Mouse (Mus musculus): ENCODE measurements around the gene Rrm2. TPM values are rescaled to one million over a fixed set of nuclear protein-coding genes. Genes with fewer than 3 reads are reported as not detected.
"Not testable (repeated sequence)": the region's sequence is repeated elsewhere in the genome, so short reads cannot be mapped to it uniquely, and the experiment has no call there.

The Rrm2 gene
- polyA plus RNA-seq, 1 experiment from 2014 or later = 631 TPM

DNA sequence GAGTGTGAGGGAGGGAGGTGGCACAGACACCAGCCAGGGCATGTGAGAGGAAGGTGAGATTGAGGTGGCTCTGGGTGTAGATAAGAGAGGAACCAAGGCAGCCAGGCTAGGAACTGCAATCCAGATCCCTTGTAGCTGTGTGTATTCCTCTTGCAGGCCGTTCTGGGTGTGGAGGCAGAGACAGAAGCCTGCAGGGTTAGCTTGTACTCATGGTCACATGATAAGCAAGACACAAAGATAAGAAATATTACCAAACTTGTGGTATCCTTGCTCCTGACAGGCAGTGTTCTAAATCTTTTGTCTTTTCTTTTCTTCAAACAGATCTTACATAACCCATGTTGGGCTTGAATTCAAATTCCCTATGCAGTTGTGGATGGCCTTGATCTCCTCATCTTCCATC, 31.9 kb downstream of the Rrm2 start:
- no peaks in the 10 kb centered on the region for H3K27me3 ChIP-seq (ENCODE audit: low read depth, poor library complexity, severe bottlenecking)
- WGBS = 86% methylated on average over 1 of the region's 1 CpGs
- no peak overlapping the region for H3K4me3 ChIP-seq
- H3K36me3 ChIP-seq = no peaks in the 10 kb centered on the region
- no peaks in the 10 kb centered on the region for H3K9me3 ChIP-seq (replicated peaks)
- no peak overlapping the region for H3K27ac ChIP-seq
- no peak for DNase-seq (ENCODE audit: low spot score)
- peaks cover 3% of the 10 kb centered on the region; the same call in 1 of the 2 replicates for H3K4me1 ChIP-seq

- not testable (repeated sequence) for H3K9me3 ChIP-seq (replicated peaks); DNase-seq (ENCODE audit: low spot score); H3K36me3 ChIP-seq; H3K4me1 ChIP-seq; H3K27ac ChIP-seq; H3K27me3 ChIP-seq (ENCODE audit: low read depth, poor library complexity, severe bottlenecking); H3K4me3 ChIP-seq
- 65% methylated on average over 6 of the region's 6 CpGs for WGBS
Observed at GRCm38 (mm10) chr12:24741535-24741934, 33.5 kb downstream of the Rrm2 start.

DNA sequence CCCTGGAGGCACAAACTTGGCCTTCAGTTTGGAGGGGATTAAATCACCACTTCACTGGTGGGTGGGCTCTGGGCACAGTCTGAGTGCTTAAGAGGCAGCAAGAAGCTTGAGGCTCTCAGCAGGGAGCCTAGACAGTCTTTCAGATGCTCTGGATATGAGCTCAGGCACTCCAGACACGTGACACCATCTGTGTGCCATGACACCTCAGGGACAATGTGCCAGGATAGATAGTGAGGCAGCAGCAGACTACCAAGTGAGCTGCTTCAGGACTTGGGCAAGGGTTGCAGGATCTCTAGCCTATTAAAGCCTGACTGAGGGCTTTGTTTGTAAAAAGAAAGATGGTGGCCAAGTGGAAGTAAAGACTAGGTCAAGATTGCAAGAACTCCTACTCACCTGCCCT, 36.3 kb downstream of the Rrm2 start:
- Histone ChIP-seq H3K36me3 (no peaks in the 10 kb centered on the region), H3K4me3 (no peak overlapping the region), H3K9me3 (replicated peaks) (no peaks in the 10 kb centered on the region), H3K4me1 (peaks cover 10% of the 10 kb centered on the region; the same call in 1 of the 2 replicates), H3K27ac (no peak overlapping the region), H3K27me3 (ENCODE audit: low read depth, poor library complexity, severe bottlenecking) (no peaks in the 10 kb centered on the region)
- WGBS = 50% methylated on average over 1 of the region's 1 CpGs
- no peak for DNase-seq (ENCODE audit: low spot score)

- peak overlapping the region; percentile 36; the same call in 1 of the 2 replicates for H3K27ac ChIP-seq
- H3K27me3 ChIP-seq (ENCODE audit: low read depth, poor library complexity, severe bottlenecking) = no peaks in the 10 kb centered on the region
- H3K36me3 ChIP-seq = no peaks in the 10 kb centered on the region
- WGBS = 67% methylated on average over 5 of the region's 5 CpGs
- H3K4me1 ChIP-seq = peaks cover 10% of the 10 kb centered on the region; the same call in 1 of the 2 replicates
- H3K9me3 ChIP-seq (replicated peaks) = no peaks in the 10 kb centered on the region
- no peak overlapping the region for H3K4me3 ChIP-seq
- no peak for DNase-seq (ENCODE audit: low spot score)
Observed at GRCm38 (mm10) chr12:24746579-24747296, 38.7 kb downstream of the Rrm2 start.

GRCm38 (mm10) chr12:24747297-24747696, 39.3 kb downstream of the Rrm2 start:
- H3K4me1 ChIP-seq = peaks cover 10% of the 10 kb centered on the region; the same call in 1 of the 2 replicates
- H3K36me3 ChIP-seq = no peaks in the 10 kb centered on the region
- no peaks in the 10 kb centered on the region for H3K9me3 ChIP-seq (replicated peaks)
- DNase-seq (ENCODE audit: low spot score) = no peak
- no peaks in the 10 kb centered on the region for H3K27me3 ChIP-seq (ENCODE audit: low read depth, poor library complexity, severe bottlenecking)
- no peak overlapping the region for H3K4me3 ChIP-seq
- H3K27ac ChIP-seq = peak overlapping the region; percentile 36; the same call in 1 of the 2 replicates
- WGBS = 74% methylated on average over 8 of the region's 8 CpGs

DNA sequence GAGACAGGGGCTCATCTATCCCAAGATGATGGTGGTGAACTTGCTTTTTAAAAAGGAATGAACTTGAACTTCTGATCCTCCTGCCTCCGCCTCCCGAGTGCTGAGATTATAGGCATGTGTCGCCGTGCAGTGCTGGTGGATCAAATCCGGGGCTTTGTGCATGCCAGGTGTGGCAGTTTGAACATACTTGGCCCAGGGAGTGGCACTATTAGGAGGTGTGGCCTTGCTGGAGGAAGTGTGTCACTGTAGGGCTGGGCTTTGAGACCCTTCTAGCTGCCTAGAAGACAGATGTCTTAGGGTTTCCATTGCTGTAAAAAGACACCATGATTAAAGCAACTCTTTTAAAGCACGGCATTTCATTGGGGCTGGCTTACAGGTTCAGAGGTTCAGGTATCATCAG, 42.5 kb downstream of the Rrm2 start:
- WGBS = 90% methylated on average over 6 of the region's 6 CpGs
- Histone ChIP-seq H3K36me3 (no peaks in the 10 kb centered on the region), H3K27me3 (ENCODE audit: low read depth, poor library complexity, severe bottlenecking) (no peaks in the 10 kb centered on the region), H3K9me3 (replicated peaks) (no peaks in the 10 kb centered on the region), H3K27ac (no peak overlapping the region), H3K4me1 (0 out of 2 replicates have a peak, but pooled peaks cover 7% of the 10 kb centered on the region), H3K4me3 (no peak overlapping the region)
- DNase-seq (ENCODE audit: low spot score) = no peak

DNA sequence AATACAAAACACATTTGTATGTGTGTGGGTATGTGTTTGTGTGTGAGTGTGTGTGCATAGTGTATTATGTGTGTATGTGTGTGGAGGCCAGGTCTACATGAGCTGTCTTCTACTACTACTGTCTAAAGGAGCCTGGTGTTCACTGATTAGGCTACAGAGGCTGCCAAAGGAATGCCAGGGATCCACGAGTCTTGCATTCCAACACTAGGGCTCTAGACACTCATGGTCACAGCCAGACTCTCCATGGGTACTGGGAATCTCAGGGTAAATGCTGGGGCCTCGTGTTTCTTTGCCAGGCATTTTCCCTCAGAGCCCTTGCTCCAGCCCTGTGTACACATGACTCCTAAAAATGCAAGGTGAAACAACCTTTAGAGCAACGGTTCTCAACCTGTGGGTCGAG, 45.6 kb downstream of the Rrm2 start:
- DNase-seq (ENCODE audit: low spot score) = no peak
- no peaks in the 10 kb centered on the region for H3K9me3 ChIP-seq (replicated peaks)

DNA sequence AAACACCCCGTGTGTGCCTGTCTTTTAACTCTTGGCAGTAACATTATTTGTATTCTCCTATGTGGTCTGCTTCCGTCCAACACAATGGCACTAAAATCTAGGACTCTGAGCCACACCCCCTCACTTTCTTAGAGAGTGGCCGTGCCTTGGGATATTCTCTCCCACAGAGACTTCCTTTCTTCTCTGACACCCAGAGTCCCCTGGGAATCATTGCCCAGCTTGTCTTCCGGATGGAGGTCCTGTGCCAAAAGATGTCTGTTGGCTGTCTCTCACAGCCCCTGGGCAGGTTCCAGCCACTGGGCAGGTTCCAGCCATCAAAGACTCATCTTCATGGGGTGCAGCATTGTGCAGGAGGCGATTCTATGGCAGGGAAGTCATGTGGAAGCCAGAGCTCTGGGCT, 46.7 kb downstream of the Rrm2 start:
- 74% methylated on average over 5 of the region's 5 CpGs for WGBS
- DNase-seq (ENCODE audit: low spot score) = no peak

More for the DNA sequence above, 45.6 kb downstream of the Rrm2 start:
- H3K4me3 ChIP-seq = no peak overlapping the region
- H3K27ac ChIP-seq = no peak overlapping the region
- H3K36me3 ChIP-seq = no peaks in the 10 kb centered on the region
- peaks cover 7% of the 10 kb centered on the region for H3K4me1 ChIP-seq
- 91% methylated on average over 4 of the region's 4 CpGs for WGBS
- no peaks in the 10 kb centered on the region for H3K27me3 ChIP-seq (ENCODE audit: low read depth, poor library complexity, severe bottlenecking)

GRCm38 (mm10) chr12:24755471-24755870, 47.4 kb downstream of the Rrm2 start:
- no peak overlapping the region for H3K4me3 ChIP-seq
- H3K27ac ChIP-seq = no peak overlapping the region
- peaks cover 8% of the 10 kb centered on the region for H3K4me1 ChIP-seq
- H3K36me3 ChIP-seq = no peaks in the 10 kb centered on the region
- H3K27me3 ChIP-seq (ENCODE audit: low read depth, poor library complexity, severe bottlenecking) = no peaks in the 10 kb centered on the region
- no peak for DNase-seq (ENCODE audit: low spot score)
- H3K9me3 ChIP-seq (replicated peaks) = no peaks in the 10 kb centered on the region
- 91% methylated on average over 9 of the region's 9 CpGs for WGBS

More for the DNA sequence above, 46.7 kb downstream of the Rrm2 start:
- Histone ChIP-seq H3K27ac (no peak overlapping the region), H3K9me3 (replicated peaks) (no peaks in the 10 kb centered on the region), H3K36me3 (no peaks in the 10 kb centered on the region), H3K27me3 (ENCODE audit: low read depth, poor library complexity, severe bottlenecking) (no peaks in the 10 kb centered on the region), H3K4me1 (peaks cover 8% of the 10 kb centered on the region), H3K4me3 (no peak overlapping the region)

- Histone ChIP-seq H3K9me3 (replicated peaks) (no peaks in the 10 kb centered on the region), H3K4me3 (no peak overlapping the region), H3K36me3 (no peaks in the 10 kb centered on the region), H3K27ac (no peak overlapping the region), H3K27me3 (ENCODE audit: low read depth, poor library complexity, severe bottlenecking) (no peaks in the 10 kb centered on the region), H3K4me1 (peaks cover 14% of the 10 kb centered on the region)
- DNase-seq (ENCODE audit: low spot score) = no peak
Observed at GRCm38 (mm10) chr12:24757387-24757786, 49.3 kb downstream of the Rrm2 start.

GRCm38 (mm10) chr12:24758374-24758773, 50.3 kb downstream of the Rrm2 start:
- H3K9me3 ChIP-seq (replicated peaks) = no peaks in the 10 kb centered on the region
- H3K27me3 ChIP-seq (ENCODE audit: low read depth, poor library complexity, severe bottlenecking) = no peaks in the 10 kb centered on the region
- H3K4me1 ChIP-seq = peaks cover 22% of the 10 kb centered on the region
- no peak for DNase-seq (ENCODE audit: low spot score)
- 14% methylated on average over 6 of the region's 6 CpGs for WGBS
- H3K27ac ChIP-seq = peak overlapping the region; percentile 1; the same call in 1 of the 2 replicates
- no peak overlapping the region for H3K4me3 ChIP-seq
- H3K36me3 ChIP-seq = no peaks in the 10 kb centered on the region

- Histone ChIP-seq H3K27ac (peak overlapping the region; percentile 26; the same call in 1 of the 2 replicates), H3K27me3 (ENCODE audit: low read depth, poor library complexity, severe bottlenecking) (no peaks in the 10 kb centered on the region), H3K36me3 (no peaks in the 10 kb centered on the region), H3K9me3 (replicated peaks) (no peaks in the 10 kb centered on the region), H3K4me1 (peaks cover 22% of the 10 kb centered on the region), H3K4me3 (no peak overlapping the region)
- 4% methylated on average over 3 of the region's 3 CpGs for WGBS
- DNase-seq (ENCODE audit: low spot score) = no peak
Observed at GRCm38 (mm10) chr12:24762253-24762652, 54.2 kb downstream of the Rrm2 start.
